Comparison of ENCODE assay signal across 25 mouse cellular contexts in genomic region chr16:43545261-43545660, GRCm38 (mm10).
DNase-seq lines count a peak whose midpoint lies in the region; ATAC-seq and TF ChIP-seq lines count a peak whose summit lies in the region.
"Had no signal": no experiment of that assay in that cellular context is flagged by ENCODE, and none has a peak within 500 bp of the region (broad histone marks: within the 10 kb centered on the region; RNA-seq: fewer than 3 reads in every experiment).

No protein-coding gene starts in this region.

- intact Hi-C loops in left cerebral cortex, adult 2 months (cut with DNase I): loop anchor here (10.0 kb wide), 1 partner anchor 520 kb away; the partner anchor contains the start of gene Gramd1c
- intact Hi-C loops in left cerebral cortex, postnatal 36 days (cut with DNase I): no loop called here

- TF ChIP-seq CTCF in left cerebral cortex, adult 2 months (IDR thresholded peaks at IDR 0.05): no peak

- ATAC-seq in megakaryocyte progenitor cell, adult 5-6 weeks (replicated peaks; ENCODE audit: poor library complexity): peak; percentile 73
- ATAC-seq: CD4-positive, CD25-positive, alpha-beta regulatory T cell, adult 4 months; forebrain, embryonic 16.5 days; hindbrain, embryonic 16.5 days; intestine, embryonic 15.5 days; midbrain, embryonic 15.5 days had no signal

- H3K27ac ChIP-seq in left cerebral cortex, adult 2 months: peak overlapping the region; percentile 51; the same call in 1 of the 2 replicates
- H3K27ac ChIP-seq: embryonic facial prominence, embryonic 15.5 days; hindbrain, embryonic 10.5 days; intestine, embryonic 15.5 days; limb, embryonic 13.5 days; liver, embryonic 14.5 days; midbrain, embryonic 15.5 days; neural tube, embryonic 13.5 days had no signal

- peak; percentile 49 for DNase-seq in adrenal gland, adult 2 months
- no peak for DNase-seq in adrenal gland, postnatal 4 days (ENCODE audit: low spot score in 2 of 2)
- DNase-seq in kidney, adult 8-10 months: peak; percentile 18 to 35
- no peak for DNase-seq in kidney, adult 18-20 months
- DNase-seq in left cerebral cortex, adult 2 months (ENCODE audit: extremely low spot score in 1 of 2, low spot score in 2 of 2): no peak
- DNase-seq in left cerebral cortex, postnatal 36 days (ENCODE audit: low spot score in 2 of 2): no peak
- no peak for DNase-seq in neural tube, embryonic 10.5 days (ENCODE audit: extremely low spot score, low spot score)
- DNase-seq: cerebellum, adult 9-10 months; gastrocnemius, postnatal 36 days; layer of hippocampus, postnatal 36 days; lung, embryonic 14.5 days; retina, postnatal 1 day; right cerebral cortex, postnatal 25 days; thymus, postnatal 14 days had no signal

- no peak overlapping the region for H3K4me3 ChIP-seq in left cerebral cortex, adult 2 months
- H3K4me3 ChIP-seq: embryonic facial prominence, embryonic 15.5 days; hindbrain, embryonic 10.5 days; intestine, embryonic 15.5 days; limb, embryonic 13.5 days; midbrain, embryonic 15.5 days; neural tube, embryonic 13.5 days had no signal

Comparison
In these comparisons a context has a peak if more than half of its experiments do, and no peak if none do; other contexts are left out.
1. DNase-seq: peak in adrenal gland, adult 2 months (single experiment) and kidney, adult 8-10 months (2 of 2); none in adrenal gland, postnatal 4 days (0 of 2), kidney, adult 18-20 months (single experiment), left cerebral cortex, adult 2 months (0 of 2), left cerebral cortex, postnatal 36 days (0 of 2) and neural tube, embryonic 10.5 days (single experiment).